Mouse (Mus musculus) heart, adult 2 months (tissue): ENCODE data around the gene Hoxc11. TPM values are rescaled to one million over a fixed set of nuclear protein-coding genes. Genes with fewer than 3 reads are reported as not detected.

Experiments
- DNase-seq, 2 experiments: peaks; one replicate each; pipeline ENCODE4 v3.0.0; 2021
- H3K27ac ChIP-seq: fragments of 200-600 bp; 2 replicates; pipeline ENCODE4 v1.8.1; 2022
- H3K27me3 ChIP-seq: fragments of 200-500 bp; 2 replicates; pipeline ENCODE4 v1.6.1; 2012; ENCODE audit warnings: mild to moderate bottlenecking, low read length, inconsistent platforms, mixed read lengths; ENCODE audit not compliant: control insufficient read depth, insufficient read depth
- H3K36me3 ChIP-seq: fragments of 200-500 bp; 2 replicates; pipeline ENCODE4 v1.6.1; 2012; ENCODE audit warnings: low read length, inconsistent platforms; ENCODE audit not compliant: control insufficient read depth, insufficient read depth
- H3K4me1 ChIP-seq: fragments of 200-500 bp; 2 replicates; pipeline ENCODE4 v1.6.1; 2011; ENCODE audit warnings: low read length; ENCODE audit not compliant: control insufficient read depth, insufficient read depth
- H3K4me3 ChIP-seq: fragments of 200-600 bp; 2 replicates; pipeline ENCODE4 v1.8.1; 2022
- H3K79me2 ChIP-seq: fragments of 200-500 bp; replicated peaks from 2 replicates; pipeline ENCODE4 v1.6.1; 2012; ENCODE audit warnings: mild to moderate bottlenecking, inconsistent platforms, low read length, moderate library complexity, mixed read lengths; ENCODE audit not compliant: control insufficient read depth, insufficient read depth
- H3K9ac ChIP-seq: fragments of 200-500 bp; 2 replicates; pipeline ENCODE4 v1.6.1; 2012; ENCODE audit warnings: low read depth, mild to moderate bottlenecking, control low read depth, inconsistent platforms, low read length, mixed read lengths
- CTCF ChIP-seq: fragments of 200-600 bp; IDR thresholded peaks from 2 replicates; pipeline ENCODE4 v1.8.1; 2022; ENCODE audit warnings: antibody characterized with exemption, mild to moderate bottlenecking, moderate library complexity
- EP300 ChIP-seq: fragments of 200-500 bp; IDR thresholded peaks from 2 replicates; pipeline ENCODE4 v1.6.1; 2011; ENCODE audit warnings: low read depth, low read length, control low read depth; ENCODE audit not compliant: insufficient read depth
- POLR2A ChIP-seq: fragments of 200-500 bp; IDR thresholded peaks from 2 replicates; pipeline ENCODE4 v1.6.1; 2011; ENCODE audit warnings: mild to moderate bottlenecking, low read depth, low read length, control low read depth; ENCODE audit not compliant: insufficient read depth
- WGBS: fragments of 180-500 bp; shearing (Covaris S2); methylation state at CpG from one replicate; pipeline ENCODE4 v1.1.7; 2018; 5-methylcytosine and 5-hydroxymethylcytosine counted together
- intact Hi-C: fragments of 180-260 bp; cut with DNase I; formaldehyde crosslinking; loops from one replicate; pipeline ENCODE4 v1.15.1; 2025
- polyA plus RNA-seq: library from polyadenylated mRNA; depleted of rRNA; stranded (reverse); fragments of >200 nt; gene quantifications from 2 replicates; pipeline ENCODE4 v1.2.3, GENCODE M21; 2012
- total RNA-seq, 2 experiments: library from RNA; stranded (reverse); gene quantifications; 2 replicates each; pipeline ENCODE4 v1.2.3; 2021

The Hoxc11 gene
- total and polyA plus RNA-seq, 3 experiments = not detected

- H3K27me3 ChIP-seq = peaks cover 40% of the 10 kb centered on the region
- TF ChIP-seq EP300 = no peak
- no peak for TF ChIP-seq CTCF
- no peaks in the 10 kb centered on the region for H3K4me1 ChIP-seq
- WGBS = 7% methylated on average over 13 of the region's 13 CpGs
- intact Hi-C loops = no loop called here
- no peak overlapping the region for H3K9ac ChIP-seq
- no peak for DNase-seq
- H3K4me3 ChIP-seq = no peak overlapping the region
- no peaks in the 10 kb centered on the region for H3K79me2 ChIP-seq
- H3K36me3 ChIP-seq = no peaks in the 10 kb centered on the region
- H3K27ac ChIP-seq = no peak overlapping the region
Measured at GRCm38 (mm10) chr15:102962492-102962891, 8.3 kb downstream of the Hoxc11 start.

DNA sequence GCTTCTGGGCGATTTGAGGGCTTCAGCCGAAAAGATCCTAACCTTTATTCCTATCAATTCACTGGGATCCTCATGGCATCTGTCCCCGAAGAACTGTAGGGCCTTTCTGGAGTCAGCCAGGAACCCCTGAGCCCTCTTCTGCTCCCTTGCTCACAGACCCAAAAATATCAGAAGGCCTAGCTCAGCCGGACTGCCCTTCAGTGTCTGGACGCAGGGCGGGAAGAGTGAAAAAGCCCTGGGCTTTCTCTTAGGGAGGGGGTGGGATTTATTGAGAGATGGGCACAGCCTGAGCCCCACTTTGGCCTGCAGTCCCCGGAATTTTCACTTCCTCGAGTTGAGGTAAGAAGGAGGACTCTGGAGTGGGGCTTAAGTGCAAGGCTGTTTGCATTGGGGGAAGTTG lies 9.0 kb downstream of the Hoxc11 start:
- Histone ChIP-seq H3K79me2 (no peaks in the 10 kb centered on the region), H3K36me3 (no peaks in the 10 kb centered on the region), H3K4me3 (no peak overlapping the region), H3K27me3 (peaks cover 40% of the 10 kb centered on the region), H3K27ac (no peak overlapping the region), H3K9ac (no peak overlapping the region), H3K4me1 (no peaks in the 10 kb centered on the region)
- 7% methylated on average over 8 of the region's 8 CpGs for whole genome bisulfite sequencing
- DNase-seq = no peak
- TF ChIP-seq POLR2A = no peak
- TF ChIP-seq CTCF = no peak
- no peak for TF ChIP-seq EP300
- intact Hi-C loops = no loop called here

DNA sequence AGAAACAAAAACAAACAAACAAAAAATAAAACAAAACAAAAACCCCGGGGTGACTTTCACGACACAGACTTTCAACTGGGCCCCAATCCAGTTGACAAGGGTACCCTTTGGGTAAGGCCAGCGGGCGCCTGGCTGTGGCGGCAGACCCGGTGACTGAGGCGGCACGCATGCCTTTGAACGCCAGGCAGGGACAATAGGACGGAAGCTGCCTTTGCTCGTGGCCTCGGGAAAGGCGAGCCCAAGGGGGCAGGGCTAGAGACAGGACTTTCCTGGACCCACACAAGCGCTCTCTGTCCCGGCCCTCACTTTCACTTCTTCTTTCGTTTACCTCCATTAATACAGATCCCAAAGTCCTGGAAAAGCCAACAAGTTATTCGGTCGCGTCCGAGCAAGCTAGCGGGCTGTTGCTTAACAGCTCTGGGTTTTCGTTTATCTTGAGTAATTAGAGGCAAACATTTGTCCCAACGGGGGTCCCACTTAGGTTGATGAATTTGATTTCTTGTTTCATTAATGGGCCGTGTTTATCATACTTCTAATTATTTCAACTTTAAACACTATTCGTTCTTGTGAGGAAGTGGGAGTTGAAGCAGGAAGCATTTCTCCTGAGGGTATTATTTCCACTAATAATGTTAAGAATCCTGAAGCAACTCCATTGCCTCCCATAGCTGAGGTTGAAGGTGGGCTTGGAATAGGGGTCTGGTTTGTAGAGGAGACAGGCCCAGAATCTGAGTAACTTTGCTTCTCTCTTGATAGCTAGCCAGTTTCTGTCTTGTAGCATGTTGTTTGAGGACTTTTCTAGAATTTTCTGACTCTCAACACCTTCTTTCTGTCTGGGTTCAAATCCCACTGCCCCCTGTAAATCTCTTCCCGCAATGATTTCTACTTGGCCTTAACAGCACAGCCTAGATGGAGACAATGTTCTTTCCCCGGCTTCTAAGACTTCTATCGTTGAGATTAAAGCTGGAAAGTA lies 9.7 kb downstream of the Hoxc11 start:
- intact Hi-C loops = no loop called here

GRCm38 (mm10) chr15:102965003-102965891 lies 11.0 kb downstream of the Hoxc11 start:
- H3K36me3 ChIP-seq = no peaks in the 10 kb centered on the region
- intact Hi-C loops = no loop called here
- H3K9ac ChIP-seq = no peak overlapping the region
- H3K4me1 ChIP-seq = no peaks in the 10 kb centered on the region
- WGBS = 8% methylated on average over 26 of the region's 26 CpGs
- no peak overlapping the region for H3K27ac ChIP-seq
- TF ChIP-seq POLR2A = no peak
- H3K79me2 ChIP-seq = no peaks in the 10 kb centered on the region
- no peak overlapping the region for H3K4me3 ChIP-seq
- no peak for DNase-seq
- peaks cover 40% of the 10 kb centered on the region for H3K27me3 ChIP-seq

More for the DNA sequence above, 9.7 kb downstream of the Hoxc11 start:
- Histone ChIP-seq H3K4me1 (no peaks in the 10 kb centered on the region), H3K79me2 (no peaks in the 10 kb centered on the region), H3K27ac (no peak overlapping the region), H3K4me3 (no peak overlapping the region), H3K9ac (no peak overlapping the region), H3K27me3 (peaks cover 42% of the 10 kb centered on the region), H3K36me3 (no peaks in the 10 kb centered on the region)
- 2% methylated on average over 28 of the region's 28 CpGs for WGBS
- no peak for TF ChIP-seq POLR2A
- TF ChIP-seq EP300 = no peak
- TF ChIP-seq CTCF = no peak
- DNase-seq = no peak

DNA sequence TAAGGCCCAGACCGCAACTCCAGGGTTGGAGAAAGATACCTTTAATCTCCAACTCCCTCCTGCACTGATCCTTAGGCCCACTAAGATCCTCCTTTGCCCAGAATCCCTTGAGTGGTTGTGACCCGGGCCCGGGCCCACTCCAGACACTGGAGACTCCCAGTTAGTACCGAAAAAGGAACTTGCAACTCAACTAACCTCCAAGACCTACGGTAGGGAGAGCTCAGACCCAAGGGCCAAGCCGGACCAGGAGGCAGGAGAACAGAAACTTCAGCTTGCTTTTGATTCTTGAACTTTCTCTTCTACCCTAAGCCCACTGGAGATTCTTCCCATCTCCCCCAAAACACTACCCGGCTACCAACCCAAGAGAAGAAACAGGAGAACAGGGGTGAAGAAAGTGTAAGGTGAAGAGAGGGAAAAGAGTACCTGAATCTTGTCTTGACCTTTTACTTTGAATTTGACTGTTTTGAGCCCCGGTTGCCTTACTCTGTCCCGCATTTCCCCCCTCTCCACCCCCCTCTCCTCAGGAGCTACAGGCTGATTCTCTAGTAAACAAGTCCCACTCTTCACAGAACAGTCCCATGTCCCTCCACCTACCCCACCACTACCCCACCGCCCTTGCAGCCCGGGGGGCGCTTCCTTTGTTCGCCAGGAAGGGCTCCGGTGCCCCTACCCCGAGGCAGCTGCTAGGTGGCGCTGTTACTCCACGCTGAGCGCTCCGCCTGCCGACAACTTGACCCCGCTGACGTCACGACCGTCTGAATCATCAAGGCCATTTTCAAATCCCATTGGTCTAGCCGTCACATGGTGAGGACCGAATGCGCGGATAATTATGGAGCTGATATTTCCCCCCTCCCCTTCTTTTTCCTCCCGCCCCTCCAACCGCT lies 11.9 kb downstream of the Hoxc11 start:
- Histone ChIP-seq H3K27ac (no peak overlapping the region), H3K9ac (no peak overlapping the region), H3K4me3 (no peak overlapping the region), H3K79me2 (no peaks in the 10 kb centered on the region), H3K4me1 (no peaks in the 10 kb centered on the region), H3K36me3 (no peaks in the 10 kb centered on the region), H3K27me3 (peaks cover 40% of the 10 kb centered on the region)
- intact Hi-C loops = no loop called here
- WGBS = 7% methylated on average over 29 of the region's 30 CpGs
- TF ChIP-seq CTCF (peak; percentile 59), EP300 (no peak)
- DNase-seq = peak in 1 of 2 experiments; percentile 40
